Mouse (Mus musculus): ENCODE results near the gene Abi1.
"Not testable (repeated sequence)": the region's sequence is repeated elsewhere in the genome, so short reads cannot be mapped to it uniquely, and the experiment has no call there.

Abi1 gene

DNA sequence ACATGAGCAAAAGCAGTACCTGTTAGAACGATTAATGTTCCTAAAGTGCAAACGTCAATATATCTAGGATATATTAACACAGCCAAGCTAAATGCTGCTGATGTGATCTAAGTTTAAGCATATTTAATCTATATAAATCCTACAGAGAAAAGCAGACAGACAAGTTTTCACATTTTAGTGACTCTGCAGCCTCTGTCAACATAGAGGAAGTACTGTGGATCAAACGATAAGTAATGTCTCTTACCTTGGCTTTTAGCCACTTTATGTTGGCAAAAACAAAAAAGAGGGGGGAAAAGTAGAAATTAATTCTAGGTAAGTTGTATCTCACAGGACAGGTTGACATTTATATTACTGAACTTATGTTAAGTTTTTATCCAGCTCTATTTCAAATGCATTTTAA, 77.1 kb downstream of the Abi1 start:
- no peak for DNase-seq (ENCODE audit: low read depth, low spot score)

DNA sequence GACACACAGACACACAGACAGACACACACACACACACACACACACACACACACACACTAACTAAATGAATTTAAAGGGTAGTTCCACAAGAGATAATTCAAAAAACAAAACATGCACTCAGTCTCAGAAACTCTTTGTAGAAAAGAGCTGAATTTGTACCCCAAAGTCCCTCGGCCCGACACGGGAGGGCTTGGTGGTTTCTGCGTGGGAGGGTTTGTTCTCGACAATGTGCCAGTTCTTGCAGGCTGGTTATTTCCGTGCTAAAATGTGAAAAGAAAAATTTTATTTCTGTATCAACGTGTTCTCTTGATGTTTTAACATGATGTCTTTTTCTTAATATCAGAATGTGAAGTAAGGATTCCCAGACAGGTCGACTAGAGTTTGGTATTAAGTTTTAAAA, 77.8 kb downstream of the Abi1 start:
- DNase-seq (ENCODE audit: low read depth, low spot score): no peak

DNA sequence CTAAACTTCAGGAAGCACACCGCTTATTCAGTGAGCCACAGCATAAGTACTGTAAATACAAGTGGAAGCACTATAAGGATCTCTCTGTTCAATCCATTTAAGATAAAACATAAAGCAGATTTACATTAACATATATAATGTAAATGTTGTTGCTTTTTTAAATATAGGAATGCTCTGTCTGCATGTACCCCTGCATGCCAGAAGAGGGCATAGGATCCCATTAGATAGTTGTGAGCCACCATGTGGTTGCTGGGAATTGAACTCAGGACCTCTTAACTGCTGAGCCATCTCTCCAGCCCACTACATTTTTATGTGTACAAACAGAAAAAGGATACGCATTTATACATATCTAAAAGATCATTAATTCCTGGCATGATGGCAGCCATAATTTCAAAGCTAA, 78.4 kb downstream of the Abi1 start:
- DNase-seq (ENCODE audit: low read depth, low spot score): no peak

DNA sequence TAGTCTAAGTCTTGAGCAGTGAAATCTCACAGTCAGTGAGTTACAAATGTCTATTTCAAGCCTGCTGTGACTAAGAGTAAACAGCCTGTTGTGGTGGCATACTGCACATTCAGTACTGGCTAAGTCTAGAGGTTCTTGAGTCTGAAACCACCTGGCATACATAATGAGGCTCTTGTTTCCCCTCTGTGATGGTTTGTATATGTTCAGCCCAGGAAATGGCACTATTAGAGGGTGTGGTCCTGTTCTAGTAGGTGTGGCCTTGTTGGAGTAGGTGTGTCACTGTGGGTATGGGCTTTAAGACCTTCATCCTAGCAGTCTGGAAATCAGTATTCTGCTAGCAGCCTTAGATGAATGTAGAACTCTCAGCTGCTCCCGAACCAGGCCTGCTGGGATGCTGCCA, 82.6 kb downstream of the Abi1 start:
- DNase-seq (ENCODE audit: low read depth, low spot score): no peak

DNA sequence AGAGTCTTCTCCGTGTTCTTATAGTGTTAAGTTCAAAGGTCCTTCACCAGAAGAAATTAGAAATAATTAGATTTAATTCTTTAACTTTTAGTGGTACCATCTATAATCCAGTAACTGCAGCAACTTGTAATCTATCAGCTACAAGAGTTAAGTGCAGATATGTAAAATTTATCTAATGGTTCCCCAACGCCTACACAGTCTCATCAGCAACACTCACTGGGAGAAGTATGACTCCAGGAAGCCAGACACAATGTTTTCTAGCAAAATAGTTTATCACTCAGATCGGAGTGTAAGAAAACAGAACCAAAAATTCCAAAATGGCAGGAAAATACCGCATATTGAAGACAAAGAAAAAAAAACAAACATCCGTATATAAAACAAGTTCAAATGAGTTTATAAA, 84.1 kb downstream of the Abi1 start:
- no peak for DNase-seq (ENCODE audit: low read depth, low spot score)

DNA sequence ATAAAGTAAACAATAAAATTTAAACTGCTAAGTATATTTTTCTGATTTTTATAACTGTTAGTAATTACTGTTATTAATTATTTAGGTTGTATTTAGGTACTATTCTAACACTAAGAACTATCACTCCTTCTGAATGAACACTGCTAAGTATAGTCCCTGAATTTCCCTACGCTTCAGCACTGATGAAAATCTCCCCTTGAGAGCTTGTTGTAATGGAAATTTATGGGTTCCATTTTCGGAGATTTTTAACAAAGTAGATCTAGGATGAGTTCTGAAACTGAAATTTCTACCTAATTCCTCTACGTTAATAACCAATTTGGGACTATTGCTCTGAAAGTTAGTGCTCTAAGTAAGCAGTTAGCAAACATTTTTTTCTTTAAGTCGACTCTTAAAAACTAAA, 85.8 kb downstream of the Abi1 start:
- no peak for DNase-seq (ENCODE audit: low read depth, low spot score)

DNA sequence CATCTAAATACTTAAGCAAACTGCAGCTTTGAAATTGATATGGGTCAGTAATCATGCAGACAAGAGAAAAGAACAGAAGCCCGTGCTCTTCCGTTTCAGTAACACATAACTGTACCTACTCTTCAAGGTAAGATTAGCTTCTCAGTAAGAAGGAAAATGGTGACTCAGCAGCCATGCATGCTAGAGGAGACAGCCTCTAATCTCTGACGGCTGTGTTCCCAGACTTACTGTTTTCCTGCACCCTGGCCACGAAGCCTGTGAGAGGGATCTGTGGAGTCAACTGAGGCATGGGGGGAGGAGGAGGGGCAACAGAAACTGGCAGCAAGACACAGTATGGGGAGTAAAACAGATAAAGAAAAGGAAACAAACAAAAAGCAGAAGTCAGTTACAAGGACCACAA, 90.1 kb downstream of the Abi1 start:
- no peak for DNase-seq (ENCODE audit: low read depth, low spot score)

DNA sequence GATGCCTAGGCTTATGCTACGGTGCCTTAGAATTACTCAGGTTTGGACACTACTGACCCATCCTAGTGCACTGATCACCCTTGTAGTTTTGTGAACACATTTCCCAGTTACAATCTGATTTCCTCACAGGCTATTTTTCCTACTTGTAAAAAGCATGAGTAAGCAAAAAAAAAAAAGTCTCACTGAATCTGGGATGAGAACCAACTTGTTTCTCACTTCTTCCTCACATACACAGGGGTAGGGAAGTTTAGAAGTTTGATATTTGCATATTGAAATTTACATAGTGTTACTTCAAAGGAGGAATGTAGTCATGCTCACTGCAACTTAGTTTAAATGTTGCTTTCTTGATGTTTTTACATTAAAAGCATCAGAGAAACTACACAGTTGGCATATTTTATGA, 106.5 kb downstream of the Abi1 start:
- no peak for DNase-seq (ENCODE audit: low read depth, low spot score)

DNA sequence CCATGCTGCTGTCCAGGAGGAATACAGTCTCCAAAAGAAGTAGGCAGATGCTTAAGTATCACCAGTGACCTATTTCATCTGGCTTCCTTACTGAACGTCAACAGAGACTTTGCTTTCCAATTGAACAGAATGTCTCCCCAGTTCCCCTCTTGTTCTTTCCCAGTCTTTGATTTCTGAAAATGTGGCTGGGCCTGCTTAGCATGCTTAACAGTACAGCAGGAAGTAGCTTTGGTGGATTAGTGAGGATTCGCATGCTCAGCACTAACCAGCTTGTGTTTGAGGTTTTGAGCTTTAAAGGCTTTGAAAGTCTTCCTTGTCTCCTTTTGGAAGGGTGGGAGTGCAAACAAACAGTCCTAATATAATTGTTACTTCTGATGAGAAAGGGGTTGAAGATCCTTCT, 111.8 kb downstream of the Abi1 start:
- DNase-seq (ENCODE audit: low read depth, low spot score): no peak

DNA sequence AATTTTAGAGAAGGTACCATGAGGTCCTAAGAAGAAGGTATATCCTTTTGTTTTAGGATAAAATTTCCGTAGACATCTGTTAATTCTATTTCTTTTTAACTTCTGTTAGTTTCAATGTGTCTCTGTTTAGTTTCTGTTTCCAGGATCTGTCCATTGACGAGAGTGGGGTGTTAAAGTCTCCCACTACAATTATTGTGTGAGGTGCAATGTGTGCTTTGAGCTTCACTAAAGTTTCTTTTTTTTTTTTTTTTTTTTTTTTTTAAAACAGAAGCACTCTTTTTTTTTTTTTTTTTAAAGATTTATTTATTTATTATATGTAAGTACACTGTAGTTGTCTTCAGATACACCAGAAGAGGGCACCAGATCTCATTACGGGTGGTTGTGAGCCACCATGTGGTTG, 114.1 kb downstream of the Abi1 start:
- DNase-seq (ENCODE audit: low read depth, low spot score): not testable (repeated sequence)

DNA sequence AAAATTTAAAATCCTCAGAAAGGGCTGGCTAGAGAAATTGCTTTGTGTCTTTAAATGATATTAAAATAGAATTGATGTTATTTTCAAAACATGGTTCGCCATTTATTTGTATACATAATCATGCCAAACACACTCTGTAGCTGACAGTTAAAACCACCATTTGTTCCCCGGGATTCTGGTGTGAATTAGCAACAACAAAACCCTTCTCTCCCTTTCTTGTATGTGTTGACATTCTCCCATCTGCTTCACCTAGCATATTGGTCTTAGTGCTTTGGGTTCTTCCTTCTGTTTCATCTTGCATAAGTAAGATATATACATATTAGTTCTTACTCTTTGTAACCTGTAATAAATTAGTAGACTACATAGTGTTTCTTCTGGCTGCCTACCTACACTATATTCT, 121.4 kb downstream of the Abi1 start:
- DNase-seq (ENCODE audit: low read depth, low spot score): no peak

DNA sequence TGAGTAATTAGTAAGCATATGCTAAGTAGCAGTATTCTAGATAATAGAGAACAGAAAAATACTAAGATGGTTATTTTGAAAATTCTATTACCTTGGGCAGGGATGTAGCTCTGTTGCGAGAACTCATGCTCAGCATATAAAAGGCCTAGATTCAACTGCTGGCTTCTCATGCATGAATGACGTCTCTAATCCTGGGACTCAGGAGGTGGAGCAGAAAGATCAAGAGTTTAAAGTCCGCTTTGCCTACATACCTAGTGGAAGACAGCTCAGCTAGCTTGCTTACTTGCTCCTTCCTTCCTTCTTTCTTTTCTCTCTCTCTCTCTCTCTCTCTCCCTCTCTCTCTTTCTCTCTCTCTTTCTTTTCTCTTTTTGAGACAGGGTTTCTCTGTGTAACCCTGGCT, 125.6 kb downstream of the Abi1 start:
- no peak for DNase-seq (ENCODE audit: low read depth, low spot score)

DNA sequence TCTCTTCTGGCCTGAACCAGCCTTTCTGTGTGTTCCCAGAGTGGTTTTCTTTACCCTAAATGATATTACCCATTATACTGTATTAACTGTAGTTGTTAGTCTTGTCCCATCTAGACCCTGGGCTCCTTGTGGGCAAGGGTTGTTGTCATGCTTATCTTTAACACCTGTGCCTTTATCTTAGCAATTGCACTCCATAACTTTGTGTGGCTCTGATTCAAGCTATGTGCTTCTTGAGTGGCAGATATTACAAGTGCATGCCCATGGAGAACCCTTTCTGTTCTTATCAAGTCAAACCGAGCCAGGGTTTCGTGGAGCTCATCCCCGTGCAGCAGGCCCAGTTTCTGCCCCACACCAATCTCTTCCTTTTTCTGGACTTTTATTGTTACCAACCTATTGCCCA, 136.1 kb downstream of the Abi1 start:
- DNase-seq (ENCODE audit: low read depth, low spot score): no peak

DNA sequence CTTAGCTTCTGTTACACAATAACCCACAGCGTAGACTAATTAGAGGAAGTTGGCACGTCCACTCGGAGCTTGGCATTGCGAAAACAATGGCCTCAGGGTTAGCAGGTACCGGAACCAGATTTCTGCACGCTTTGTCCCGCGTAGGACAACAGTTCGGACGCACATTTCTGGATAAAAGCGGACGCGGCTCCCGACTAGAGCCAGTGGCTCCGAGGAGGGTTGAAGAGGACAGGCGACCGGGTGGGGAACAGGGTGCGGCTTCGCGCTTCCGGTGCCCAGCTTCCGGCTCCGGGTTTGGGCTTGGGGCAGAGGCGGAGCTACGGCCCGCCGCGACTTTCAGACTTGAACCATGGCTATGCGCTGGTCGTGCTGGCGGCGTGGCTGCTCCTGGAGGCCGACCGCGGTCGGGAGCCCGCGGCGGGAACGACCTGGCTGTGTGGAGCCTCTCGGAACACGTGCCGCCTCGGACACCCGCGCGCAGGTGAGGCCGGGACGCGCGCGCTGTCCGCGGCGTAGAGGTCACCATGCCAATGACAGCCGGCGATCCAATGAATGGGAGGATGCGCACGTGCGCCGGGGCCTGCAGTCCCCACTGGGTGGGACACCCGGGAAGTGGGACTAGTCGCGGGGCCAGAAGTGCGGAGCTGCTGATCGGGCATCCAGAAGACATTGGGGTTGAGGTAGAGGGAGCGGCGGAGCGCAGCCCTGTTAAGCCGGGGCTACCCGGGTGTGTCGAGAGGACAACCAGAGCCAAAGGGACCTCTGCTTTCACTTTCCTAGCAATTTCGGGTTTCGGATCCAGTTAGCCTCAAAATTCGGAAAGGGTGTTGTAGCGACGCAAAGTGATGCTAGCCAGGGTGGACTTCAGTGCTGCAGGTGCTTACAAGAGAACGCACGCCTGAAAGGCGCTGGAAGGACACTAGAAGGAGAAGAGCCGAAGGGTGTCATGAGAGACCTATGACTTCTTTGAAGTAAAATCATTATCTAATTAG, 144.5 kb downstream of the Abi1 start, which contains the start of gene Pdss1:
Pdss1 (plus strand) TSS at position 241 of the 992 bp plus-strand sequence.
- DNase-seq (ENCODE audit: low read depth, low spot score): peak; percentile 88

DNA sequence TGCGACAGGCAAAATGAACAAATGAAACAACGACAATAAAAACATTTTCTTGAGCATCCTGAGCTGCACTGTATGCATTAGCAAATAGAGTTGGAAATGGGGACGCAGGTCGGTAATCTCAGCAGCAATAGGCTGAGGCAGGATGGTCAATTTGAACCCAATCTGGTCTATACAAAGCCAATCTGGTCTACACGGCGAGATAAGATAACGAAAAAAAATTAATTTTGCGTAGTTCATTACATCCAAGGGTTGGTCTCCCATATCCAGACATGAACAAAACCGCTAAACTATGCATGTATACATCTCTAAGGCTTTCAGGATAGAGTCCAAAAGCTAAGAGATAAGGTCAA, 145.1 kb downstream of the Abi1 start:
- no peak for DNase-seq (ENCODE audit: low read depth, low spot score)

Measured in skeletal muscle tissue, adult 2 months (tissue).